Mouse (Mus musculus) regulatory T cell (primary cell): ENCODE measurements around the gene Rgl3.

ENCODE experiments used
- in situ Hi-C: fragments of 300-600 bp; cut with MboI, MseI; formaldehyde crosslinking; loops from one replicate; pipeline ENCODE4 v1.15.1; 2025; ENCODE audit warnings: high pct_unique_total_duplicates

Rgl3 gene

GRCm38 (mm10) chr9:21948790-21949189 is 40.5 kb downstream of the Rgl3 start:
- in situ Hi-C loops, result no loop called here

GRCm38 (mm10) chr9:21948146-21948545 is 41.1 kb downstream of the Rgl3 start:
- in situ Hi-C loops, result no loop called here

GRCm38 (mm10) chr9:21947540-21948130 is 41.6 kb downstream of the Rgl3 start:
- in situ Hi-C loops, result no loop called here

- in situ Hi-C loops, result no loop called here
These were observed 45.0 kb downstream of the Rgl3 start for GRCm38 (mm10) chr9:21944267-21944666.

GRCm38 (mm10) chr9:21943638-21944037 is 45.6 kb downstream of the Rgl3 start:
- in situ Hi-C loops, result no loop called here

- in situ Hi-C loops, result no loop called here
These were observed 46.2 kb downstream of the Rgl3 start for GRCm38 (mm10) chr9:21943046-21943445.

- in situ Hi-C loops, result no loop called here
These were observed 50.9 kb downstream of the Rgl3 start for GRCm38 (mm10) chr9:21938234-21938855.

GRCm38 (mm10) chr9:21937711-21938175 is 51.5 kb downstream of the Rgl3 start:
- in situ Hi-C loops, result no loop called here

- in situ Hi-C loops, result no loop called here
These were observed 52.3 kb downstream of the Rgl3 start, which contains the start of gene Plppr2 for GRCm38 (mm10) chr9:21936692-21937570. Gene Plppr2, plus strand, starts transcription at chr9:21937033.

GRCm38 (mm10) chr9:21935466-21936131 is 53.6 kb downstream of the Rgl3 start:
- in situ Hi-C loops, result no loop called here

GRCm38 (mm10) chr9:21934021-21934420 is 55.2 kb downstream of the Rgl3 start:
- in situ Hi-C loops, result no loop called here

- in situ Hi-C loops, result no loop called here
These were observed 56.7 kb downstream of the Rgl3 start for GRCm38 (mm10) chr9:21932445-21933137.

GRCm38 (mm10) chr9:21932006-21932405 is 57.2 kb downstream of the Rgl3 start:
- in situ Hi-C loops, result no loop called here

- in situ Hi-C loops, result no loop called here
These were observed 60.0 kb downstream of the Rgl3 start for GRCm38 (mm10) chr9:21929208-21929607.

GRCm38 (mm10) chr9:21927208-21927753 is 62.0 kb downstream of the Rgl3 start, which contains the start of the genes Ccdc159 and Tmem205:
Gene Ccdc159, plus strand, starts transcription at chr9:21927471.
Gene Tmem205, minus strand, starts transcription at chr9:21927556.
- in situ Hi-C loops, result no loop called here

GRCm38 (mm10) chr9:21926784-21927183 is 62.5 kb downstream of the Rgl3 start:
- in situ Hi-C loops, result no loop called here

- in situ Hi-C loops, result no loop called here
These were observed 63.1 kb downstream of the Rgl3 start for GRCm38 (mm10) chr9:21926155-21926554.

GRCm38 (mm10) chr9:21925506-21925905 is 63.7 kb downstream of the Rgl3 start:
- in situ Hi-C loops, result no loop called here

GRCm38 (mm10) chr9:21925034-21925433 is 64.2 kb downstream of the Rgl3 start:
- in situ Hi-C loops, result no loop called here

GRCm38 (mm10) chr9:21924099-21924493 is 65.2 kb downstream of the Rgl3 start:
- in situ Hi-C loops, result no loop called here
